Mouse (Mus musculus) adrenal gland, adult (tissue): ENCODE data around the gene Rrp9.

Experiments used
- DNase-seq, 2 experiments: peaks; one replicate each; pipeline ENCODE4 v3.0.0; 2022 to 2023; ENCODE audit warnings: low spot score in 1 of 2; ENCODE audit not compliant: inconsistent age in 2 of 2

The Rrp9 gene

GRCm38 (mm10) chr9:106475663-106476001, at the start of gene Rrp9:
TSS of gene Rrp9 (plus strand) at chr9:106475963.
- DNase-seq: no peak

- no peak for DNase-seq
Observed at GRCm38 (mm10) chr9:106428719-106429220, 47.0 kb upstream of the Rrp9 start.

GRCm38 (mm10) chr9:106429221-106430014, 46.3 kb upstream of the Rrp9 start, which contains the start of gene Rpl29:
TSS of gene Rpl29 (plus strand) at chr9:106429454.
- peak; percentile 96 to 99 for DNase-seq

- DNase-seq: no peak
Observed at GRCm38 (mm10) chr9:106430015-106430264, 45.8 kb upstream of the Rrp9 start.

GRCm38 (mm10) chr9:106433389-106433788, 42.4 kb upstream of the Rrp9 start:
- no peak for DNase-seq

GRCm38 (mm10) chr9:106436566-106436965, 39.2 kb upstream of the Rrp9 start:
- DNase-seq: no peak

GRCm38 (mm10) chr9:106442680-106443079, 33.1 kb upstream of the Rrp9 start:
- no peak for DNase-seq

- no peak for DNase-seq
Observed at GRCm38 (mm10) chr9:106444836-106445235, 30.9 kb upstream of the Rrp9 start.

- DNase-seq: peak; percentile 97 to 98
Observed at GRCm38 (mm10) chr9:106447348-106447747, 28.4 kb upstream of the Rrp9 start, which contains the start of the genes Abhd14b and Abhd14a. TSS of gene Abhd14b (plus strand) at chr9:106447459. TSS of gene Abhd14a (minus strand) at chr9:106447678.

GRCm38 (mm10) chr9:106447951-106448350, 27.8 kb upstream of the Rrp9 start:
- no peak for DNase-seq

- DNase-seq: peak; percentile 86 to 95
Observed at GRCm38 (mm10) chr9:106448498-106449031, 27.2 kb upstream of the Rrp9 start.

- DNase-seq: no peak
Observed at GRCm38 (mm10) chr9:106449947-106450346, 25.8 kb upstream of the Rrp9 start.

- peak; percentile 70 to 89 for DNase-seq
Observed at GRCm38 (mm10) chr9:106450661-106451060, 25.1 kb upstream of the Rrp9 start.

GRCm38 (mm10) chr9:106451298-106451697, 24.5 kb upstream of the Rrp9 start:
- no peak for DNase-seq

- no peak for DNase-seq
Observed at GRCm38 (mm10) chr9:106451899-106452298, 23.9 kb upstream of the Rrp9 start.

GRCm38 (mm10) chr9:106452351-106452750, 23.4 kb upstream of the Rrp9 start:
- no peak for DNase-seq

- peak; percentile 52 to 65 for DNase-seq
Observed at GRCm38 (mm10) chr9:106452821-106453220, 22.9 kb upstream of the Rrp9 start.

- DNase-seq: peak; percentile 72 to 89
Observed at GRCm38 (mm10) chr9:106453271-106454070, 22.3 kb upstream of the Rrp9 start, which contains the start of gene Pcbp4. TSS of gene Pcbp4 (plus strand) at chr9:106453291.

GRCm38 (mm10) chr9:106454071-106454761, 21.5 kb upstream of the Rrp9 start:
- DNase-seq: peak in 1 of 2 experiments; percentile 64

GRCm38 (mm10) chr9:106454888-106455681, 20.7 kb upstream of the Rrp9 start:
- DNase-seq: no peak
